Mouse (Mus musculus): ENCODE data around the gene Chrnd.

The Chrnd gene

GRCm38 (mm10) chr1:87183998-87184750 is 6.2 kb upstream of the Chrnd start:
- in situ Hi-C loops (cut with MboI, MseI): no loop called here

GRCm38 (mm10) chr1:87184751-87185139 is 5.7 kb upstream of the Chrnd start:
- in situ Hi-C loops (cut with MboI, MseI): loop anchor here (5.0 kb wide), 1 partner anchor 82 kb away; the partner anchor contains the start of gene Alpi

- in situ Hi-C loops (cut with MboI, MseI): loop anchor here (5.0 kb wide), 1 partner anchor 83 kb away; the partner anchor contains the start of gene Alpi
Measured at GRCm38 (mm10) chr1:87185526-87185925, 4.9 kb upstream of the Chrnd start.

GRCm38 (mm10) chr1:87186261-87187036 is 4.0 kb upstream of the Chrnd start:
- in situ Hi-C loops (cut with MboI, MseI): loop anchor here (5.0 kb wide), 1 partner anchor 84 kb away; the partner anchor contains the start of gene Alpi

GRCm38 (mm10) chr1:87187037-87187355 is 3.4 kb upstream of the Chrnd start:
- in situ Hi-C loops (cut with MboI, MseI): loop anchor here (5.0 kb wide), 1 partner anchor 85 kb away; the partner anchor contains the start of gene Alpi

- in situ Hi-C loops (cut with MboI, MseI): no loop called here
Measured at GRCm38 (mm10) chr1:87197296-87197695, 6.9 kb downstream of the Chrnd start.

GRCm38 (mm10) chr1:87198119-87199065 is 8.0 kb downstream of the Chrnd start:
- in situ Hi-C loops (cut with MboI, MseI): no loop called here

- in situ Hi-C loops (cut with MboI, MseI): no loop called here
Measured at GRCm38 (mm10) chr1:87200811-87201210, 10.4 kb downstream of the Chrnd start.

- in situ Hi-C loops (cut with MboI, MseI): no loop called here
Measured at GRCm38 (mm10) chr1:87201848-87202247, 11.4 kb downstream of the Chrnd start.

- in situ Hi-C loops (cut with MboI, MseI): no loop called here
Measured at GRCm38 (mm10) chr1:87203779-87204178, 13.4 kb downstream of the Chrnd start.

- in situ Hi-C loops (cut with MboI, MseI): no loop called here
Measured at GRCm38 (mm10) chr1:87204465-87204864, 14.1 kb downstream of the Chrnd start, which contains the start of gene Chrng. TSS of gene Chrng (plus strand) at chr1:87204657.

- in situ Hi-C loops (cut with MboI, MseI): loop anchor here (5.0 kb wide), 1 partner anchor 33 kb away; no protein-coding TSS in a partner anchor
Measured at GRCm38 (mm10) chr1:87205038-87205437, 14.6 kb downstream of the Chrnd start.

- in situ Hi-C loops (cut with MboI, MseI): loop anchor here (5.0 kb wide), 1 partner anchor 33 kb away; no protein-coding TSS in a partner anchor
Measured at GRCm38 (mm10) chr1:87205502-87205901, 15.1 kb downstream of the Chrnd start.

- in situ Hi-C loops (cut with MboI, MseI): loop anchor here (5.0 kb wide), 1 partner anchor 34 kb away; no protein-coding TSS in a partner anchor
Measured at GRCm38 (mm10) chr1:87206339-87206738, 15.9 kb downstream of the Chrnd start.

- in situ Hi-C loops (cut with MboI, MseI): no loop called here
Measured at GRCm38 (mm10) chr1:87211431-87211830, 21.0 kb downstream of the Chrnd start.

- in situ Hi-C loops (cut with MboI, MseI): no loop called here
Measured at GRCm38 (mm10) chr1:87213735-87214704, 23.6 kb downstream of the Chrnd start, which contains the start of gene Eif4e2. TSS of gene Eif4e2 (plus strand) at chr1:87213914.

GRCm38 (mm10) chr1:87214748-87215147 is 24.3 kb downstream of the Chrnd start:
- in situ Hi-C loops (cut with MboI, MseI): no loop called here

GRCm38 (mm10) chr1:87217938-87218337 is 27.5 kb downstream of the Chrnd start:
- in situ Hi-C loops (cut with MboI, MseI): no loop called here

GRCm38 (mm10) chr1:87225739-87226138 is 35.3 kb downstream of the Chrnd start:
- in situ Hi-C loops (cut with MboI, MseI): no loop called here
